Mouse (Mus musculus) brain, embryonic 18.5 days (tissue): ENCODE results near the gene Tigd2.

Source experiments
- DNase-seq: peaks from one replicate; pipeline ENCODE4 v3.0.0-alpha.2; 2012; ENCODE audit warnings: low read depth, low spot score

The Tigd2 gene

GRCm38 (mm10) chr6:59255909-59256308 is 47.2 kb downstream of the Tigd2 start:
- DNase-seq = no peak
